Mouse (Mus musculus) MEL (cell line): Measurements from ENCODE around the gene Fndc3b.

Experiments
- EP300 ChIP-seq, 2 experiments: IDR thresholded peaks; 2 replicates each; pipeline ENCODE4 v1.6.1; 2011; ENCODE audit warnings: improper control_type of control experiment in 2 of 2, low read length in 2 of 2, low read depth in 1 of 2, mild to moderate bottlenecking in 1 of 2
- ETS1 ChIP-seq: IDR thresholded peaks from 2 replicates; pipeline ENCODE4 v1.6.1; 2012; ENCODE audit warnings: low read depth, mild to moderate bottlenecking, inconsistent platforms, low read length, improper control_type of control experiment, moderate library complexity
- GATA1 ChIP-seq: IDR thresholded peaks from 2 replicates; pipeline ENCODE4 v1.6.1; 2011; ENCODE audit warnings: low read depth, low read length, improper control_type of control experiment
- MEF2A ChIP-seq: IDR thresholded peaks from 2 replicates; pipeline ENCODE4 v1.6.1; 2014; ENCODE audit warnings: low read depth, mild to moderate bottlenecking, inconsistent platforms, low read length, improper control_type of control experiment; ENCODE audit not compliant: poor library complexity, insufficient replicate concordance, severe bottlenecking; ENCODE audit errors: extremely low read depth
- SIN3A ChIP-seq: IDR thresholded peaks from 2 replicates; pipeline ENCODE4 v1.6.1; 2012; ENCODE audit warnings: low read length, improper control_type of control experiment, inconsistent platforms
- USF1 ChIP-seq: IDR thresholded peaks from 2 replicates; pipeline ENCODE4 v1.6.1; 2014; ENCODE audit warnings: low read depth, mild to moderate bottlenecking, inconsistent platforms, low read length, improper control_type of control experiment, moderate library complexity

DNA sequence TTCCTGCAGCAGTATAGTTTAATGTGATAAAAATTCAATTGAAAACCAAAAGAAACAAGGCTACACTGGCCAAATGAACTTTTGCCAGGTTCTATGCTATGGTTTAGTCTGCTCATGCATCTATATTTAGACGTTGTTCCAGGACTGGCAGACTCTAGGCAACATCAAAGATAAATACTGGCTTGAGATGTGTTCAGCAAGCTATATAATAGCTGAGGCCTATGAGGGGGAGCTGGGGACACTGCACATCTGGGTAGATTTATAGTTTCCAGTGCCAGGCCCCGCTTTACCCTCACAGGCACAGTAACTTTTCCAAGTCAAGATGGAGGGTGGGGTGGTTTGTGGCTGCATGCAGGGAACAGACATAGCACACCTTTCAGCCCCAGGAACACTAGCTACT is 231.7 kb downstream of the Fndc3b start:
- TF ChIP-seq USF1 (no peak), EP300 (IDR thresholded peaks at IDR 0.05; ENCODE audit: low read depth in 1 of 2, low read length in 2 of 2) (no peak), GATA1 (no peak), ETS1 (no peak), MEF2A (no peak), SIN3A (no peak)
